Mouse (Mus musculus): ENCODE measurements around the gene Gabra1.

The Gabra1 gene

DNA sequence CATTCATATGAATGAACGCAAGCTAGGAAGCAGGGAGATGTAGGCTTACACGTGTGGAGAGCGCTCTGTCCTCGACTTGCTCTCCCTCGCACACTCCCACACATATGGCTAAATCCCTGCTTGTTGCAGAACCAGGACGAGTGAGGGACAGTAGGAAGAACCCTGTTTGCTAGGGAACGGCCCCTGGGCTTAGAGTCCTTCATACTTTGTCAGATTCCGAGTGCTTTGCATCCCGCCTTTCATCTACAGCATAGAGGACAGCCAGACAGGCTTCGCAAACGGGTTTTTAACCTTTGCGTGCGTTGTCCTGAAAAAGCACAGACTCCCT, at the start of gene Gabra1:
Gene Gabra1 (minus strand): TSS at position 106 of the 328 bp plus-strand sequence.
- DNase-seq: no peak

DNA sequence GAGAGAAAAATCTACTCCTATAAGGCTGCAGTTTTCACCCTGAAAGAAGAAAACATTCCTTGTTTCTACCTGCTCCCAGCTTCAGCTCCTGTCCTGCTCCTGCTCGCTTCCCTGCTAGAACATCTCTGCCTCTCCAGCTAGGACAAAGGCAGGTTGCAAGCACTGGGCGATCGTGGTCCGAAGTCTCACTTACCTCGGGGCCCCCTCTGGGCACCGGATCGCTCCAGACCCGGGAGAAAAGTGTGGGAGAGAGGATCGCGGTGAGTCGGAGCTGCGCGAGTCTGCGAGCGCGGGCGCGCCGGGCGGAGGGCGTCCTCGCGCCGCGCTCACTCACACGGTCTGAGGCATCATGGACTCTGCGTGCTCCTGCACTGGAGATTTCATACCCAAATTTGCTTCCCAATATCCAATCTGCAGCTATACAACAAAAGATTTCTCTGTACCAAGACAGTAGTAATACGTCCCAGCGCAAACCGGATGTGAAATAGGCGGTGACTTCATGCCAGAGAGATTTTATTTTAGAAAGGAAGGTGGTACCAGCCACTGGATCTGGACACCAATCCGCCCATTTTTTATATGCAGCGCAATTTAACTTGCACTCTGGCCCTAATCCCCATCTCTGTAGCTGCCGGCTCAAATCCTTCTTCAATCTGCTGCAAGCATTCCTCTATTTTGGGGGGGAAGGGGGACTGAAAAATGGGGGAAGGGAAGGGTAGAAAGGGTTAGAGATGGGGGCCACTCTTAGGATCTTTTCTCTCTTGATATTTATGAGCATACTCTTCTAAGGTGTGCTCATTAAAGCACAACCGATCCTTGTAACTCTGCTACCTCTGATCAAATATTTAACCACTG, 531 bp downstream of the Gabra1 start:
- peak in 1 of 2 experiments; percentile 9 for DNase-seq

DNA sequence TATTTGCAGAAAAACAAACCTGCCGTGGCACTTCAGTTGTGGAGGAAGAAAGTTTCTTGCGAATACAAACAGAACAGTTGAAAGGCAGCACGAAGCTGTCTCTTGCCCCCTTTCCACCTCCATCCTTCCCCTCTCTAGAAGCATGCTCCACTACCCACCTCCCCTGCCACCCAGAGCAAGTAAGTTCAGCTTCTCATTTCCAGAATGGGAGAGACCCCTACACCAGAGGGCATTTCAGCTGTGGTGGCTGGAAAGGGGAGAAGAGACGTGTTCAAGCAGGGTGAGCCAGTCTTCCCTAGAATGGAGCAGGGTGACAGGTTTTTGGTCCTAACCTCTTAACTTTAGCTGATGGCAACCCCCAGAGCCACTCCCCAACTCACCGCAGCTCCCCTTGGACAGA, 1.3 kb downstream of the Gabra1 start:
- no peak for DNase-seq

DNA sequence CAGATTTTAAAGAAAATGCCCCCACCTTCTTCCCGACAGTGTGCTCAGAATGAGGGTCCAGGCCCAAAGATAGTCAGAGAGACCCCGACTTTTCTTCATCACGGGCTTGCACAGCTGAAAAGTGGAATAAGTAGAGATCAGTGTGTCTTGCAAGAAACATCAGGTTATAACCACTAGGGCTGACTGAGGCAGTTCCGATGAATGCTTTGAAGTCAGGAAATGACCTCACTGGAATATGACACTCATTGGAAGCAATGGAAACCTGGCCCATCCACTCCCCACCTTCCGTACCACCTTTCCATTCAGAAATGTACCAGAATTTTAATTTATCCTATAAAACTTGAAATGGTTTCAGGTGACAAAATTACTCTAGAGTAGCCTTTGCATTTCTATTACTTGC, 3.2 kb downstream of the Gabra1 start:
- no peak for DNase-seq

DNA sequence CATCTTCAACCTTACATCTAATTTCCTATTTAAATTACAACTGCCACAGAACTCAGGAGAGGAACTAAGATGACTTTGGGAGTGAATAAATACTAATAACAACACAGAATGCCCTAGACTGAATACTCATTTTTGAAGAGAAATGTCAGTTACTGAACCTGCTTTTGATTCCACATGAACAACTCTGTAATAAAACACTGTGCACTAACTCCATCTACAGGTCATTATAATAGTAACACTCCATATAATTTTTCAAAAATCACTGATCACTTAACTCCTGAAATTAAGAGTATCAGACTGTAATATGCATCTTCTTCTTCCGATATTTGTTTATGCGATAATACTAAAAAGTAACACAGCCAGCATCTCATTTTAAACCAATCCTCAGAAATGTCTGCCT, 4.4 kb downstream of the Gabra1 start:
- no peak for DNase-seq

DNA sequence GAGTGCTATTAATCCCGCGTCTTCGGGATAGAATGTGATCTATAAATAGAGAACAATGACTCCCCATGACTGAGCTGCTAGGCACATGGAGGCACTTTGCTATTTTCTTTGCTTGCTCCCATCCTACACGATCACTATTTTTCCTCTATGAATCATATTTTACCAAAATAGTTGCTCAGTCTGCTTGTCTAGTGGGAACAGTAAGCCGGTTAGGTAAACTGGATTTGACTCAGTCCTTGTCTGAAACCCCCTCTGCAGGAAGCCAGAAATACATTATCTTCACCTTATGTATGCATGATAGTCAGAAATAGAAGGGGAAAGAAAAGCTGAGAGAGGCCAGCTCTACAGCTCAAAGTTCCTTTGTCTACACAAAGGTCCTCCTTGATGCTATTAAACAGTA, 31.3 kb downstream of the Gabra1 start:
- no peak for DNase-seq

DNA sequence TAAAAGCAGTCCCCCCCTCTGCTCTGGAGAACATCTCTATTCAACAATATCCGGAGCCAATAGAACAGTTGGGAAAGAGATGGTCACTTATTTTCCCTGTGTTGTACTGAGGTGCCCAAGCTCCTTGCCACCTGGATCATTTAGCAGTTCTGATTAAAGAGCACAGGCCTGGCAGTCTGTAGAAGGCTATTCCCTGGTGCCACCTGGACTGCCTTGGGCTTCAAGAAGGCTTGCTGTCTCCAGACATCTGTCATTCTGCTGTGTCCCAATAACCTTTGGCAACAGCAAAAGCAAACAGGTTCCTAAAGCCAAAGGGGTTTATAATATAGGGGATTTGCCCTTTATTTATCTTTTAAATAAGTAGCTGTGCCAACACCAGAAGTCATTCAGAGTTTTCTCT, 65.8 kb downstream of the Gabra1 start:
- DNase-seq: no peak

DNA sequence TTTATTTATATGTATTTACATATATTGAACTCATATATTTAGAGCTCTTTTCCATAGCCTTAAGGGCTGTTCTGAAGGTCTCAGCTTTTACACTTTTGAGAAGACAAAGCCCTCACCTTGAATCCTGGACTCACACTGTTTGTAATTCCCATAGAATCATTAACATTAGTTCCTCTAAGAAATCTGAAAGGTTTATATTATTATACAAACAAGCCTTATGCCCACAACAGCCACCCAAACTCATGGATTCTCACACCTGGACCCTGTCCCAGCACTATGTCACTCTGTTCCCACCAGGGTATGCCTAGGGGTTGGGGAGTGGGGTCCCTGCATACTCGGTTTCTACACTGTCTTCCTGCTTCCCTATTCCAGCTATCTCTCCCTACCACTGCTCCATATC, 72.7 kb downstream of the Gabra1 start:
- no peak for DNase-seq

DNA sequence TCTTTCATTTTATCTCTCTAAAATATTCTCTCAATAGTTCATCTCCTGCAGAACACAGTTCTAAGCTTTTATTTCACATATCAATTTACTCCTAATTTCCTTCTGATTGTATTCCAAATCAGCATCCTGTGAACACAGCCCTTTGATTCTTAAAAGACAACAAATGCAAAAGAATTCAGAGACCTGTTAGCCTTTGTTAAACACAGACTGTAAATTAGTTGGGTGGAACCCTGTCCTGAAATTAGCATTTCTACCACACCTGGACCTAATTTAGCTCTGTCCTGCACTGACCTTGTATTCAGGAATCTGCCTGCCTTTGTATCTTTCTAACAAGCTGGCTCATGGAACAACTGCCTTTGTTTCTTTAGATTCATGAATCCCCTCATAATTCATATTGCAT, 73.1 kb downstream of the Gabra1 start:
- no peak for DNase-seq

DNA sequence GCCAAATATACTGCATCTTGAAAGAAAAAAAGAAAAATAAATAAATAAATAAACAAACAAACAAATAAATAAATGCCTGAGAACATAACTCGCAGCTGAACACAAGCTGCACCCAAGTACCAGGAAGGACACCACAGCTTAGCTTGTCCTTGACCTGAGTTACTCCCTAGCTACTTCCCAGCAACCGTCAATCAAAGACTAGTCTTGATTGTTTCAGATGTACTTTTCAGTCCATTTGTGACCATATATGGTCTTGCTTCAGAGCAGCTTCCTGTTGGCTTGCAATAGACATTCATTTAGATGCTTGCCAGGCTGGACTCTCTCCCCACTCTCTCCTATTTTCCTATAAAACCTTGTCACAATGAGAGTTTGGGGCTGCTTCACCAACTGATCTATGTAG, 87.2 kb downstream of the Gabra1 start:
- DNase-seq: no peak

All from kidney, postnatal 36 days (tissue).